In the genomic region with DNA sequence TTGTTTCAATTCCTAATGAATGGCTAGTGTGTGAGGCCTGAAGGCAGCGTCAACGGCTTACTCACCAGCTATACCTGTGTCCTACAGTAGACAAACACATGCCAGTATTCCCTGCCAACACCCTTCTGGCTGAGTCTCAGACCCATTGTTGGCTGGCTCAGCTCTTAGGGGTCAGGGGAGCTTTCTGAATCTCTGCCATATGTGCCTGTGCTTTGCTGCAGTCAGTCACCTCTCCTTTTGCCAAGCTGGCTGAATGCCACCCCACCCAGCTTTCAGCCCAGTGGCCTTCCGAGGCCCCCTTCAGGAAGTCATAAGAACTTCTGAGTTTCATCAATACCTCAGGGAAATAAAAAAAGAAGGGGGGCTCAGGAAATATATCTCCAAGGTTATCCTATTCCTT, we compare ENCODE assay signal across 13 mouse cellular contexts.
DNase-seq lines count a peak whose midpoint lies in the region; ATAC-seq and TF ChIP-seq lines count a peak whose summit lies in the region.
"Had no signal": no experiment of that assay in that cellular context is flagged by ENCODE, and none has a peak within 500 bp of the region (broad histone marks: within the 10 kb centered on the region; RNA-seq: fewer than 3 reads in every experiment).

No protein-coding gene starts in this region.

- H3K36me3 ChIP-seq in hindbrain, embryonic 15.5 days: no peaks in the 10 kb centered on the region
- no peaks in the 10 kb centered on the region for H3K36me3 ChIP-seq in hindbrain, embryonic 13.5 days
- H3K36me3 ChIP-seq in midbrain, postnatal 0 days (ENCODE audit: insufficient read depth, low read length): no peaks in the 10 kb centered on the region
- no peaks in the 10 kb centered on the region for H3K36me3 ChIP-seq in kidney, embryonic 16.5 days (ENCODE audit: insufficient read depth, low read length)
- H3K36me3 ChIP-seq: liver, embryonic 12.5 days; neural tube, embryonic 12.5 days had no signal

- no peaks in the 10 kb centered on the region for H3K4me1 ChIP-seq in hindbrain, embryonic 15.5 days (replicated peaks)
- H3K4me1 ChIP-seq in hindbrain, embryonic 13.5 days (replicated peaks): no peaks in the 10 kb centered on the region
- no peaks in the 10 kb centered on the region for H3K4me1 ChIP-seq in midbrain, postnatal 0 days (ENCODE audit: insufficient read depth, low read length)
- no peaks in the 10 kb centered on the region for H3K4me1 ChIP-seq in kidney, embryonic 16.5 days (ENCODE audit: insufficient read depth, low read length)
- H3K4me1 ChIP-seq: liver, embryonic 12.5 days; neural tube, embryonic 12.5 days had no signal

- no peaks in the 10 kb centered on the region for H3K9me3 ChIP-seq in hindbrain, embryonic 15.5 days
- no peaks in the 10 kb centered on the region for H3K9me3 ChIP-seq in hindbrain, embryonic 13.5 days
- no peaks in the 10 kb centered on the region for H3K9me3 ChIP-seq in midbrain, postnatal 0 days (ENCODE audit: low read length)
- H3K9me3 ChIP-seq in kidney, embryonic 16.5 days (ENCODE audit: low read length): no peaks in the 10 kb centered on the region
- H3K9me3 ChIP-seq: liver, embryonic 12.5 days; neural tube, embryonic 12.5 days had no signal

- H3K4me3 ChIP-seq in hindbrain, embryonic 15.5 days: no peak overlapping the region
- no peak overlapping the region for H3K4me3 ChIP-seq in hindbrain, embryonic 13.5 days
- H3K4me3 ChIP-seq in midbrain, postnatal 0 days (ENCODE audit: low read depth, low read length): no peak overlapping the region
- H3K4me3 ChIP-seq in kidney, embryonic 16.5 days (ENCODE audit: low read length): no peak overlapping the region
- H3K4me3 ChIP-seq: liver, embryonic 12.5 days; neural tube, embryonic 12.5 days had no signal

- H3K27ac ChIP-seq in hindbrain, embryonic 15.5 days (replicated peaks): no peak overlapping the region
- H3K27ac ChIP-seq in hindbrain, embryonic 13.5 days: no peak overlapping the region
- no peak overlapping the region for H3K27ac ChIP-seq in midbrain, postnatal 0 days (ENCODE audit: low read depth, low read length)
- H3K27ac ChIP-seq in kidney, embryonic 16.5 days (ENCODE audit: low read length): no peak overlapping the region
- H3K27ac ChIP-seq: liver, embryonic 12.5 days; macrophage; neural tube, embryonic 12.5 days had no signal

- H3K4me2 ChIP-seq in hindbrain, embryonic 15.5 days: no peak overlapping the region
- no peak overlapping the region for H3K4me2 ChIP-seq in hindbrain, embryonic 13.5 days
- no peak overlapping the region for H3K4me2 ChIP-seq in midbrain, postnatal 0 days (ENCODE audit: low read depth, low read length, poor library complexity, severe bottlenecking)
- H3K4me2 ChIP-seq in kidney, embryonic 16.5 days (replicated peaks; ENCODE audit: low read depth, low read length): no peak overlapping the region
- H3K4me2 ChIP-seq: liver, embryonic 12.5 days; neural tube, embryonic 12.5 days had no signal

- H3K9ac ChIP-seq in hindbrain, embryonic 15.5 days: no peak overlapping the region
- no peak overlapping the region for H3K9ac ChIP-seq in hindbrain, embryonic 13.5 days
- H3K9ac ChIP-seq in midbrain, postnatal 0 days (replicated peaks; ENCODE audit: low read length, poor library complexity, severe bottlenecking): no peak overlapping the region
- no peak overlapping the region for H3K9ac ChIP-seq in kidney, embryonic 16.5 days (replicated peaks; ENCODE audit: low read length)
- H3K9ac ChIP-seq: liver, embryonic 12.5 days; neural tube, embryonic 12.5 days had no signal

- TF ChIP-seq CTCF in midbrain, postnatal 0 days (IDR thresholded peaks at IDR 0.05): peak; percentile 33

- WGBS in hindbrain, embryonic 15.5 days: 67% methylated on average over 3 of the region's 3 CpGs
- WGBS in hindbrain, embryonic 13.5 days: 78% methylated on average over 3 of the region's 3 CpGs
- 77% methylated on average over 3 of the region's 3 CpGs for WGBS in midbrain, postnatal 0 days
- 87% methylated on average over 3 of the region's 3 CpGs for WGBS in kidney, embryonic 16.5 days

- ATAC-seq in hindbrain, embryonic 15.5 days (ENCODE audit: low FRiP score, low read depth): peak; percentile 82
- ATAC-seq in hindbrain, embryonic 13.5 days (ENCODE audit: low FRiP score): no peak
- ATAC-seq in midbrain, postnatal 0 days (ENCODE audit: low FRiP score): 0 out of 2 replicates have a peak, but pooled peaks have one; percentile 63
- ATAC-seq in kidney, embryonic 16.5 days (ENCODE audit: low FRiP score, low TSS enrichment): no peak
- ATAC-seq: liver, embryonic 12.5 days had no signal

- H3K27me3 ChIP-seq in hindbrain, embryonic 15.5 days: no peaks in the 10 kb centered on the region
- no peaks in the 10 kb centered on the region for H3K27me3 ChIP-seq in hindbrain, embryonic 13.5 days
- H3K27me3 ChIP-seq in midbrain, postnatal 0 days (ENCODE audit: insufficient read depth, low read length): no peaks in the 10 kb centered on the region
- H3K27me3 ChIP-seq in kidney, embryonic 16.5 days (ENCODE audit: insufficient read depth, low read length): no peaks in the 10 kb centered on the region
- H3K27me3 ChIP-seq: CH12.LX; liver, embryonic 12.5 days; neural tube, embryonic 12.5 days had no signal

- DNase-seq in right cerebral cortex, postnatal 10 days (ENCODE audit: low spot score in 2 of 2): peak; percentile 42 to 58
- DNase-seq in right cerebral cortex, postnatal 36 days (ENCODE audit: low spot score in 2 of 2): no peak
- peak; percentile 83 for DNase-seq in cerebellum, adult 11 months
- peak; percentile 81 for DNase-seq in midbrain, postnatal 0 days (ENCODE audit: low spot score)
- DNase-seq in urinary bladder, adult 18-20 months (ENCODE audit: low spot score in 2 of 2): no peak
- DNase-seq: layer of hippocampus, postnatal 36 days had no signal

Comparison
In these comparisons a context has a peak if more than half of its experiments do, and no peak if none do; other contexts are left out.
1. ATAC-seq: peak in hindbrain, embryonic 15.5 days (single experiment) and midbrain, postnatal 0 days (single experiment); none in hindbrain, embryonic 13.5 days (single experiment) and kidney, embryonic 16.5 days (single experiment).
2. DNase-seq: peak in right cerebral cortex, postnatal 10 days (2 of 2), cerebellum, adult 11 months (single experiment) and midbrain, postnatal 0 days (single experiment); none in right cerebral cortex, postnatal 36 days (0 of 2) and urinary bladder, adult 18-20 months (0 of 2).